7 mouse cellular contexts compared by ENCODE assay signal in the genomic region with DNA sequence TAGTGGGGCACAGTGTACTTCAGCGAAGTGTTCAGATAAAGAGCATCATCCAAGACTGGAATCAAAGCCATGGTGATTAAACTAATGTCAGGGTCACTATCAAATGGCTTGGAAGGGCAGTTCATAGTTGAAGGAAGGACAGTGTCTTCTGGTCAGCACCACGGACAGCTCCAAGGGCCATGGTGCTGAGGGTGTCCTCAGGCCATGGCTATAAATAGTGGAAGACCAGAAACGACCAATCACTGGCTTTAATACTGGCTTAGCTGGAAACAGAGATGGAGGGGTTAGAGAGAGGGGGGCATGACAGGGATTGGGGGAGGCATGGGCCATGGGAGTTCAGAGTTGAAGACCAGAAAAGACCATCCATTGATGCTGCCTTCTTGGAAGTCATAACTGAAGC.
DNase-seq lines count a peak whose midpoint lies in the region; ATAC-seq lines count a peak whose summit lies in the region.

No protein-coding gene starts in this region.

- H3K9ac ChIP-seq in neural tube, embryonic 11.5 days (ENCODE audit: low read length) = no peak overlapping the region

- DNase-seq in B cell, adult 2 months = peak; percentile 38 to 41
- peak; percentile 15 for DNase-seq in MEL-GATA-1-ER (ENCODE audit: extremely low read depth, low read depth)
- DNase-seq in forelimb bud, embryonic 11.5 days (ENCODE audit: low read depth, low spot score) = peak; percentile 79
- DNase-seq in kidney, postnatal 25 days = peak; percentile 62 to 73
- DNase-seq in neural tube, embryonic 11.5 days (ENCODE audit: low spot score) = peak; percentile 75
- no peak for DNase-seq in right cerebral cortex, postnatal 4 days
- no peak for DNase-seq in cerebellum, adult 11 months

- 22% methylated on average over 3 of the region's 3 CpGs for WGBS in neural tube, embryonic 11.5 days

- no peaks in the 10 kb centered on the region for H3K27me3 ChIP-seq in neural tube, embryonic 11.5 days (ENCODE audit: control insufficient read depth, insufficient read depth, low read length)

- H3K4me1 ChIP-seq in neural tube, embryonic 11.5 days (ENCODE audit: control insufficient read depth, insufficient read depth, low read length) = no peaks in the 10 kb centered on the region

- no peak for ATAC-seq in neural tube, embryonic 11.5 days (ENCODE audit: insufficient read depth, low FRiP score, low TSS enrichment)

- H3K36me3 ChIP-seq in neural tube, embryonic 11.5 days (ENCODE audit: control insufficient read depth, insufficient read depth, low read length) = no peaks in the 10 kb centered on the region

- H3K27ac ChIP-seq in neural tube, embryonic 11.5 days (ENCODE audit: low read depth, low read length) = no peak overlapping the region

- H3K4me2 ChIP-seq in neural tube, embryonic 11.5 days (ENCODE audit: low read depth) = no peak overlapping the region

- H3K4me3 ChIP-seq in neural tube, embryonic 11.5 days (ENCODE audit: low read depth, low read length) = no peak overlapping the region

- no peaks in the 10 kb centered on the region for H3K9me3 ChIP-seq in neural tube, embryonic 11.5 days (ENCODE audit: control insufficient read depth, low read length)

Comparison
In these comparisons a context has a peak if more than half of its experiments do, and no peak if none do; other contexts are left out.
1. DNase-seq: peak in B cell, adult 2 months (2 of 2), MEL-GATA-1-ER (single experiment), forelimb bud, embryonic 11.5 days (single experiment), kidney, postnatal 25 days (2 of 2) and neural tube, embryonic 11.5 days (single experiment); none in right cerebral cortex, postnatal 4 days (single experiment) and cerebellum, adult 11 months (single experiment).